Mouse (Mus musculus) liver, embryonic 15.5 days (tissue): ENCODE results near the gene Chsy1. TPM values are rescaled to one million over a fixed set of nuclear protein-coding genes. Genes with fewer than 3 reads are reported as not detected.

Source experiments
- ATAC-seq: fragments of 200-750 bp; cut with Nextera tagmentation; 2 replicates; pipeline ENCODE4 v1.8.0; 2017; ENCODE audit warnings: moderate number of reproducible peaks, mild to moderate bottlenecking, moderate library complexity; ENCODE audit not compliant: insufficient read depth
- H3K27ac ChIP-seq: fragments of 300-500 bp; sonication (generic); replicated peaks from 2 replicates; pipeline ENCODE4 v1.5.1; 2015; ENCODE audit warnings: mild to moderate bottlenecking, inconsistent platforms
- H3K27me3 ChIP-seq: fragments of 300-500 bp; sonication (generic); 2 replicates; pipeline ENCODE4 v1.6.1; 2015; ENCODE audit warnings: mild to moderate bottlenecking, inconsistent platforms
- H3K36me3 ChIP-seq: fragments of 300-500 bp; sonication (generic); replicated peaks from 2 replicates; pipeline ENCODE4 v1.6.1; 2015; ENCODE audit warnings: moderate library complexity, mild to moderate bottlenecking, inconsistent platforms
- H3K4me1 ChIP-seq: fragments of 300-500 bp; sonication (generic); replicated peaks from 2 replicates; pipeline ENCODE4 v1.6.1; 2015; ENCODE audit warnings: inconsistent platforms
- H3K4me2 ChIP-seq: fragments of 300-500 bp; sonication (generic); 2 replicates; pipeline ENCODE4 v1.6.1; 2015; ENCODE audit warnings: moderate library complexity, mild to moderate bottlenecking, inconsistent platforms
- H3K4me3 ChIP-seq: fragments of 300-500 bp; sonication (generic); replicated peaks from 2 replicates; pipeline ENCODE4 v1.5.1; 2015; ENCODE audit warnings: mild to moderate bottlenecking, inconsistent platforms
- H3K9ac ChIP-seq: fragments of 300-500 bp; sonication (generic); 2 replicates; pipeline ENCODE4 v1.6.1; 2015; ENCODE audit warnings: moderate library complexity, mild to moderate bottlenecking, inconsistent platforms
- H3K9me3 ChIP-seq: fragments of 300-500 bp; sonication (generic); replicated peaks from 2 replicates; pipeline ENCODE4 v1.6.1; 2016; ENCODE audit warnings: inconsistent platforms
- WGBS: fragments of 180-500 bp; shearing (Covaris S2); methylation state at CpG from one replicate; pipeline ENCODE4 v1.1.7; 2015; ENCODE audit warnings: mixed read lengths; ENCODE audit not compliant: insufficient replicate concordance; 5-methylcytosine and 5-hydroxymethylcytosine counted together
- polyA plus RNA-seq: library from polyadenylated mRNA; unstranded; fragments of >200 nt; fragmentation: Nextera tagmentation; extraction: Ambion mirVana; gene quantifications from 2 replicates; pipeline ENCODE4 v1.2.1, GENCODE M21; 2015

Gene Chsy1
- polyA plus RNA-seq = 6.2 and 6.3 TPM in 2 replicates

DNA sequence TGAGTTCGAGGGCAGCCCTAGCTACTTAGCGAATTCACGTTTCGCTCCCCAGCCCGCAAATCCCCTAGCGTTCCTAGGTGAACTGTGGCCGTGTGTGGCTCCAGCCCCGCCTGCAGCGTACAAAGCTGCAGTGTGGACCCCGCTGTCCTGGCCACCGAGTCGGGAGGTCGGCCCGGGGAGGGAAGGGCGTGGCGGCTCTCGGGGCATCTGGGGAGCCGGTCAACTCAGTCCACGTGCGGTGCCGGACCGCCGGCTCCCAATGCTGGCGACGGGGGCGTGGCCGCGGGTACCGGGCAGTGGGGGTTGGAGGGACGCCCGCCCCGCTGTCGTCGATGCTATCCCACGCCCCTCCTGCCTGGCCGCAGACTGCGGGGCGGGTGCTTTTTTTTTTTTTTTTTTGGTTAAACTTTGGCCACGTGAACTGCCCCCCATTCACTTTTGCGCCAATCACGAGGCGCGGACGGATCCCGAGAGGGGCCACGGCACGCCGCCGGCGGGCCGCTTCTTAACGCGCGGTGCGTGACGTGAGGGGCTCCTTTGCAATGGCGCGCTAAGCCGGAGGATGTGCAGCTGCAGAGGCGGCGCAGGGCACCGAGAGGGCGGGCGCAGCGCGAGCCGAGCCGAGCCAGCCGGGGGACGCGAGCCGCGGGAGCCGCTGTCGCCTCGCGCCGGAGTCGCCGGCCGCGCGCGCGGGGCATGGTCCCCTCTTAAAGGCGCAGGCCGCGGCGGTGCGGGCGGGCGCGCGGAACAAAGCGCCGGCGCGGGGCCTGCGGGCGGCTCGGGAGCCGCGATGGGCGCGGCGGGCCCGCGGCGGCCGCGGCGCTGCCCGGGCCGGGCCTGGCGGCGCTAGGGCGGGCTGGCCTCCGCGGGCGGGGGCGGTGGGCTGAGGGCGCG, at the start of gene Chsy1:
Gene Chsy1, plus strand, starts transcription at position 555 of the 894 bp plus-strand sequence.
- Histone ChIP-seq H3K4me2 (peak within 1 kb of the TSS; percentile 99), H3K36me3 (no peaks in the 10 kb centered on the region), H3K4me1 (peaks cover 49% of the 10 kb centered on the region), H3K27ac (peak within 1 kb of the TSS; percentile 85), H3K27me3 (peaks cover 14% of the 10 kb centered on the region), H3K4me3 (peak within 1 kb of the TSS; percentile 78), H3K9ac (peak within 1 kb of the TSS; percentile 78), H3K9me3 (no peaks in the 10 kb centered on the region)
- ATAC-seq = peak; percentile 65
- under 1% methylated on average over 111 of the region's 123 CpGs for WGBS

DNA sequence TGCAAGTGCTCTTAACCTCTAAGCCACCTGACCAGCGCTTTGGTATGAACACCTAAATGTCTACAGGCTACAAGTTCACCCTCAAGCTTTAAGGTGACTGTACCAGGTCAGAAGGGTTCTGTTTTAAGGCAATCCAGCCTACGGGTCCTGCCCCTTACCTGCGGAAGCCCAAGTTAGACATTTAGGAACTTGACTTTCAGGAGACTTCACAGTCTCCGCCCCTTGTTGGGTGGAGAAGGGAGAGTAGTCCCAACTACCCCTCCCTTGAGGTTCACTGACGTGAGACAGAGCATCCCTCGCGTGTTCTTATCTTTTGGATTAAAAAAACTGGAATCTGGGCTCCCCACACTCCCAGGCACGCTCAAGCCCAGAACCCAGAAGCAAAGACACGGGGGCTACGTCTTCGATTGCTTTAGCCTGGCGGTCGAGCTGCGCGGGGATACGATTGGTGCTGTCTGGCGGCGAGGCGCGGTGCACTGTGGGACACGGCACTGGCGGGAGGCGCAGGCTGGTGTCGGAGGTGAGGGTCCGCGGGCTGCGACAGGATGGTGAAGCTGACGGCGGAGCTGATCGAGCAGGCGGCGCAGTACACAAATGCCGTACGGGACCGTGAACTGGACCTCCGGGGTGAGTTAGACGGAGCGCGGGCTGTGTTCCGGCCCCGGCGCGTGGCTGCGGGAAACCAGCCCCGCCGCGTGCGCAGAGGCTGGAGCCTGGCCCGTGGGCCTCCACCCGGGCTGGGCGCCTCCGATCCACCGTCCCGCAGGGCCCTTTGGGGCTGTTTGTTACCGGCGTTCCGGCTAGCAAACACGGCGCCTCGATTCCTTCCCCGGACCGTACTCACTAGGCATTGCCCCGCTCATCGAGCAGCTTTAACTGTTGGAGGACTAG, 49.0 kb upstream of the Chsy1 start:
- H3K9me3 ChIP-seq = no peaks in the 10 kb centered on the region
- WGBS = under 1% methylated on average over 64 of the region's 64 CpGs
- H3K4me1 ChIP-seq = peaks cover 28% of the 10 kb centered on the region
- peaks cover 27% of the 10 kb centered on the region for H3K36me3 ChIP-seq
- peak overlapping the region; percentile 85 for H3K9ac ChIP-seq
- peak overlapping the region; percentile 95 for H3K4me3 ChIP-seq
- peak; percentile 91 for ATAC-seq
- H3K27ac ChIP-seq = peak overlapping the region; percentile 78
- peak overlapping the region; percentile 73 for H3K4me2 ChIP-seq
- no peaks in the 10 kb centered on the region; the same call in 1 of the 2 replicates for H3K27me3 ChIP-seq

DNA sequence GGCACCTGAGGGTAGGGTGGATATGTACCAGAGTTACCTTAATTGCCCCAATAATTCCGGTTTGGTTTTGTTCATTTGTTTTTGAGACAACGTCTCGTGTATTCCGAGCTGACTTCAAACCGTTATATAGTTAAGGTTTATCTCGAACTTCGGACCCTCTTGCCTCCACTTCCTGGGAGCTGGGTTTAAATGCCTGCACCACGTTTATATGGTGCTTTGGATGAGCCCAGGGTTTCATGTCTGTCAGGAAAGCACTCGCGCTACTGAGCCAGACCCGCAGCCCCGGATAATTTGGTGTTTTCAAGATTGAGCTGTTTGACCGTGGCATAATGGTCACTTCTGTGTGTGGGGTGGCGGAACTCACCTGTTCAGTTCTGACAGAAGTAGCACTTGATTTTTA, 48.3 kb upstream of the Chsy1 start:
- H3K4me3 ChIP-seq = peak overlapping the region; percentile 95
- no peak for ATAC-seq
- no peaks in the 10 kb centered on the region; the same call in 1 of the 2 replicates for H3K27me3 ChIP-seq
- H3K9ac ChIP-seq = peak overlapping the region; percentile 85
- H3K4me2 ChIP-seq = peak overlapping the region; percentile 73
- peaks cover 31% of the 10 kb centered on the region for H3K4me1 ChIP-seq
- H3K9me3 ChIP-seq = no peaks in the 10 kb centered on the region
- peak overlapping the region; percentile 78 for H3K27ac ChIP-seq
- under 1% methylated on average over 14 of the region's 14 CpGs for WGBS
- peaks cover 32% of the 10 kb centered on the region for H3K36me3 ChIP-seq

DNA sequence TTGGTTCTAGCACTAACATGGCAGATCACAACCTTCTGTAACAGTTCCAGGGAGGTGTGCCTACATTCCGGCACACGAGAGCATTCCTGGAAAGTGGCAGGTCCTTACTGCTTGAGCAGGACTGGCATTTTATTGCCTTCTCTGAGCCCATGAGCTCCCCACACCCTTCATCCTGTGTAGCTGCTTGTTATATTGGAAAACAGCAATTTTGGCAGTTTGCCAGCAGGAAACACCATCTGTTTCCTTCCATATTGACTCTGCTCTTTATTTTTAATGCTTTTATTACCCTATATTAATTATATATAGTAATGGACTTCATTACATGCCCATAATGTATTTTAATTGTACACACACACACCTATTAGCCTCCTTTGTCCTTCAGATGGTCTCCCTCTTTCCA, 32.9 kb upstream of the Chsy1 start:
- Histone ChIP-seq H3K9ac (no peak overlapping the region), H3K36me3 (peaks cover 59% of the 10 kb centered on the region), H3K27me3 (no peaks in the 10 kb centered on the region), H3K27ac (no peak overlapping the region), H3K9me3 (no peaks in the 10 kb centered on the region), H3K4me2 (no peak overlapping the region), H3K4me1 (peaks cover 30% of the 10 kb centered on the region), H3K4me3 (no peak overlapping the region)
- 86% methylated on average over 2 of the region's 2 CpGs for WGBS
- ATAC-seq = no peak

DNA sequence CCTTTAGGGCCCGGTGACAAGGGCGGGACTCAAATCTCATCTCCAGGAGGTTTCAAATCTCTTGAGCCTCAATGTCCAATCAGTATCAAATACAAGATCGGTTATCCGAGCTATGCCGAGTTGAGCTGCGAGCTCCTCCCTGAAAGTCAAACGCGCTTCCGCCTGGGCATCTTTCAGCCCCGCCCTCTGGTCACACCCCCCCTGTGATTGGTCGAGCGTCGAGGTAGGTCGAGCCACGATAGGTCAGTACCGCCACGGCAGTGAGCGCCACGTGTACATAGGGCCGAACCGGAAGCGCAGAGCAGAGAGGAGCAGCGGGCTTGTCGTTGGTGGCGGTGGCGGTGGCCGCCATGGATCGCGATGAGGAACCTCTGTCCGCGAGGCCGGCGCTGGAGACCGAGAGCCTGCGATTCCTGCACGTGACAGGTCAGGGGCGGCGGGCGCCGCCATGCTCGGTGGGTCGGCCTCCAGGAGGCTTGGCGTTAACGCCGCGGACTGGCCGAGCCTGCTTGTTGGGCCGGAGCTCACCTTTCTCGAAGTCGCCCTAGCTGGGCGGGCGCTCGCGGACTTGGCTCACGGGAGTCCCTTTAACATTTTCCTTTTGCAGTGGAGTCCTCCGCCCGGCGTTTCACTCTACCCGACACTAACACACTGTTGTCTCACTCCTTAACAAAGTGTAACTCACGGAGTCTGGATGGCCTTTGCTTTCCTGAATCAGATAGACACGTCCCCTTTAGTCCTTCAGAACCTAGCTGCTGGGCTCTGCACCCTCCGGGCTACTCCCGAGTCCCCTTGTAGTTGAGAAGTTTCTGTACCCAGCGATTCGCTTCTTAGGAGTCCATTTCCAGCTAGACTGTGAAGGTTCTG, 29.7 kb upstream of the Chsy1 start, which contains the start of gene Selenos:
Gene Selenos, plus strand, starts transcription at position 286 of the 867 bp plus-strand sequence.
- Histone ChIP-seq H3K4me2 (peak within 1 kb of the TSS; percentile 98), H3K27ac (peak within 1 kb of the TSS; percentile 75), H3K27me3 (no peaks in the 10 kb centered on the region), H3K36me3 (peaks cover 48% of the 10 kb centered on the region), H3K9ac (peak within 1 kb of the TSS; percentile 74), H3K9me3 (no peaks in the 10 kb centered on the region), H3K4me3 (peak within 1 kb of the TSS; percentile 78), H3K4me1 (peaks cover 38% of the 10 kb centered on the region)
- peak; percentile 100 for ATAC-seq
- WGBS = under 1% methylated on average over 65 of the region's 65 CpGs

DNA sequence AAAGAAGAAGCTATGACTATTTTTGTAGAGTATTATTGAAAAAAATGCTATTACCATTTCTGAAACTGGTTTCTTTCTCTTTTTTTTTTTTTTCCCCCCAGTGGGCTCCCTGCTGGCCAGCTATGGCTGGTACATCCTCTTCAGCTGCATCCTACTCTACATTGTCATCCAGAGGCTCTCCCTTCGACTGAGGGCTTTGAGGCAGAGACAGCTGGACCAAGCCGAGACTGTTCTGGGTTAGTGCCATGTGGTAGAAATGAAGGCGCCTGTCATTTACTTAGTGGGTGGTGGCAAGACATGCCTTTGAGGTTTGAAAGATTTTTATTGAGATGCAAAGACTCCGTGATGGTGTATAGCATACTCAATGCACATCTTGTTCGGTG, 29.1 kb upstream of the Chsy1 start:
- WGBS = 39% methylated on average over 5 of the region's 5 CpGs
- no peaks in the 10 kb centered on the region for H3K9me3 ChIP-seq
- H3K4me2 ChIP-seq = peak overlapping the region; percentile 98
- ATAC-seq = no peak
- H3K4me3 ChIP-seq = peak overlapping the region; percentile 78
- peak overlapping the region; percentile 75; the same call in 1 of the 2 replicates for H3K27ac ChIP-seq
- H3K9ac ChIP-seq = peak overlapping the region; percentile 74
- H3K4me1 ChIP-seq = peaks cover 38% of the 10 kb centered on the region
- peaks cover 46% of the 10 kb centered on the region for H3K36me3 ChIP-seq
- no peaks in the 10 kb centered on the region for H3K27me3 ChIP-seq

DNA sequence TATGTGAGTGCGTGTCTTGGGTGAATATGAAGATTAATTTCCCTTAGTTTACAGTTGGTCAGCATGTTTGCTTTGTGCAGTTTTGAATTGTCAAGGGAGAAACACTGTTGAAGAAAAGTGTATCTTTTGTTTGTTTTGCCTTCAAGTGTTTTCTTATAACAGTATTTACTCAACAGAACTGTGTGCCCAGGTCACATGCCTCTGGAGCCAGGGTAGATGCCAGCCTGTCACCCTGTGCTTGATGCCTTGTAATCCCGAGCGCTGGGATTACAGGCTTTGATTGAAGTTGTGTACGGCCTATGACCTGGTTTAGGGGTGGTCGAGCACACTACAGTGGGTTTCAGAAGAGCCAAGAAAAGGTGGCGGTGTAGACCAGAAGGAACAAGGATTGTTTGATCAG, 25.6 kb upstream of the Chsy1 start:
- no peak overlapping the region for H3K27ac ChIP-seq
- no peak overlapping the region for H3K9ac ChIP-seq
- no peak overlapping the region for H3K4me2 ChIP-seq
- WGBS = 81% methylated on average over 6 of the region's 6 CpGs
- no peak overlapping the region for H3K4me3 ChIP-seq
- peaks cover 58% of the 10 kb centered on the region for H3K36me3 ChIP-seq
- peaks cover 31% of the 10 kb centered on the region for H3K4me1 ChIP-seq
- H3K27me3 ChIP-seq = no peaks in the 10 kb centered on the region
- ATAC-seq = no peak
- H3K9me3 ChIP-seq = no peaks in the 10 kb centered on the region

DNA sequence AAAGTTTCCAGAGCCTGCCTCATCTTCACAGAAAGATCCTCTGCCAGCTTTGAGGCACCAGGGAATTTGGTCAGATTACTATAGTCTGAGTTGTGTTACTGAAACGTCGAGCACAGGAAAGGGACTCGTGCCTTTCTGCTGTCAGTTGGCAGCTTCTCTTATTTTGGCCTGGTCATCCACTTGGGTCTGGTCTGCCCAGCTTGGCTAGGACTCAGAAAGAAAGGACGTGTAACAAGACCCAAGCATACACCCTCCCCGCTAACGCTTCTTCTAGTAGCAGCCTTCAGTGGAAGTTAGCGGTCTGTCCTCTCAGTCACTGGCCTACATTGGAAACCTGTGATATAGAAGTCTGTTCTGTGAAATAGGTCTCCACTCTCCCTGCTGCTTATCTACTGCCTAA, 24.8 kb upstream of the Chsy1 start:
- Histone ChIP-seq H3K36me3 (peaks cover 64% of the 10 kb centered on the region), H3K27ac (no peak overlapping the region), H3K4me3 (no peak overlapping the region), H3K27me3 (no peaks in the 10 kb centered on the region), H3K4me2 (no peak overlapping the region), H3K9ac (no peak overlapping the region), H3K4me1 (peaks cover 26% of the 10 kb centered on the region), H3K9me3 (no peaks in the 10 kb centered on the region)
- ATAC-seq = no peak
- 70% methylated on average over 7 of the region's 7 CpGs for WGBS

DNA sequence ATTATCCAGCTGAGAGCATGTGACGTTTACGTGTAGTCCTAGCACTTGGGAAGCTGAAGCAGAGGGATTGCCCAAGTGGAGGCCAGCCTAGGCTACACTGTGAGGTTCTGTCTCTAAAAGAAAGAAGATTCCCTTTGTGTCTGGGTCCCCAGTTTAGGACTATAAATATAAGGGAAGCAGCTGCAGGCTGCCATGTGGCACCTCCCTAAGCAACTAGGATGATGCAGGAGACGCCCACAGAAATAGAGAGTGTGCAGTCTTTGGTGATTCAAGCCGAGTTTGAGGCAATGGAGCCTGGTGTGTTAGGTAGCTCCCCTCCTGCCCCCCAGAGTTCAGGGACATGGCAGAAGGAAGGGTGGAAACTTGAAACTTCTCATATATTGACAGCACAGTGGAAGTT, 21.7 kb upstream of the Chsy1 start:
- Histone ChIP-seq H3K4me1 (no peaks in the 10 kb centered on the region), H3K27me3 (no peaks in the 10 kb centered on the region), H3K9me3 (no peaks in the 10 kb centered on the region), H3K27ac (no peak overlapping the region), H3K36me3 (peaks cover 83% of the 10 kb centered on the region), H3K4me3 (no peak overlapping the region), H3K4me2 (no peak overlapping the region), H3K9ac (no peak overlapping the region)
- WGBS = 61% methylated on average over 4 of the region's 4 CpGs
- ATAC-seq = no peak

DNA sequence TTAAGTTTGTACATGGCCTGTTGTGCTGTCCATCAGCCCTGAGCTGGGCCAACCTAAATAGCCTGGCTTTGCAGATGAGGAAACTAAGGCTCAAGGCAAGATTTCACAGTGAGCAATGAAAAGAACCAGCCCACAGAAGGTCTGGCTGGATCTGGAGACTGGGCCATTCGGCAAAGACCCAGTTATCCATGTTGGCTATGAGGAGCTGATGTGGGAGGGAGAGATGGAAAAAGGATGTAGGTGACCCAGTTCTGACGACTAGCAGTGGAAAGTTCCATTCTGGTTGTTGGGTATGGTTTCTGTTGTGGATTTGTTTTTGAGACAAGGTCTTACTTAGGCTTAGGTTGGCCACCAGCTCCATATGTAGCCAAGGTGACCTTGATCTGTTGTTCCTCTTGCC, 21.2 kb upstream of the Chsy1 start:
- Histone ChIP-seq H3K27ac (no peak overlapping the region), H3K9ac (no peak overlapping the region), H3K4me1 (no peaks in the 10 kb centered on the region), H3K4me2 (no peak overlapping the region), H3K36me3 (peaks cover 79% of the 10 kb centered on the region), H3K4me3 (no peak overlapping the region), H3K27me3 (no peaks in the 10 kb centered on the region), H3K9me3 (no peaks in the 10 kb centered on the region)
- 51% methylated on average over 2 of the region's 2 CpGs for WGBS
- no peak for ATAC-seq
